Mouse (Mus musculus) right cerebral cortex, postnatal 4 days (tissue): ENCODE results near the gene 4933411K16Rik.

Experiments used
- DNase-seq: peaks from one replicate; pipeline ENCODE4 v3.0.0-alpha.2; 2022

The 4933411K16Rik gene

DNA sequence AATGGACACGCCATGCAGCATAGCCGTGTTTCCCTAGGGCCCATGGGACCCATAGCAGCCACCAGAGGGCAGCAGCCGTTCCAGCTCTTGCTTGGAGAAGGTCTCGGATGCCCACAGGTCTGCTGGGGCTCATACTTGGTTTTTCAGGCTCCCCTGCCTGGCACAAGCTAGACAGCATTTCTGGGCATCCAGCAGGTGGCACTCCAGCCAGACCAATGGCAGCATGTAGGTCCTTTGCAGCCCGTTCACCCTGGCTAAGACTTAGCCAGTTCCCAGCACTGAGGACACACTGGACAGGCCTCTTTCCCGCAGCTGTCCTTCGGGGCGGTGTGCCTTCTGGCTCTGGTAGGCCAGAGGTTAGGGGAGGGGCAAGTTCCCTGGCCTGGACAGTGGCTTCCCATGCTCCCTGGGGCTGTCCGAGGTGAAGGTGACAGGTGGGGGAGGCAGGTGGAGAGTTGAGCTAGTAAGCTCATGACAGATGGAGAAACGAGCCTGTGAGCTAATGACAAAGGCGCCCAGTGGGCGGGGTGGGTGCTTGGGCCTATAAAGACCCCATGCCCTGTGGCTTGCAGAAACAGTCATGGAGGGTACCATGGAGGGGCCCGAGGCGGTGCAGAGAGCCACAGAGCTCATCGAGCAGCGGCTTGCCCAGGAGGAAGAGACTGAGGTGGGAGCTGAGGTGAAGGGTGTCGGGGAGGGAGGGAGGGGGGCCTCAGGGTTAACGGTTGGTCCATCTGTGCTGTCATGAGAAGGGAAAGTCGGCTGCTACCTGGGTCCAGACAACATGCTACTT is 16.4 kb upstream of the 4933411K16Rik start, which contains the start of gene Ankrd2:
Gene Ankrd2 (plus strand): TSS at position 545 of the 793 bp plus-strand sequence.
- peak; percentile 80 for DNase-seq

DNA sequence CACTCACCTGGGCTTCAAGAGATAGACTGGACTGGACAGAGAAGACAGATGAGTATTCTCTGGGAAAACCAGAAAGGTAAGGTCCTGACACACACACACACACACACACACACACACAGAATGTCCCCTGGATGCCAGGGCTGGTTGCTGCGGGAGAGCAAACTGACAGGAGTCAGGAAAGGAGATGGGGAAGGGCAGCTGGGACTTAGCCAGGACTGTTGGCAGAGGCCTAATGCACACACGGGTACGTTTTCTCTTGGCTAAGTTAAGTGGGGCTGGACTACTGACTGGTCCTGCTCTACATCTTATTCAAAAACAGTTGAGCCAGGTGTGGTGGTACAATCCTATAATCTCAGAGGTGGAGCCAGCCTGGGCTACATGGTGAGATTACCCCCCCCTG is 15.7 kb upstream of the 4933411K16Rik start:
- no peak for DNase-seq

DNA sequence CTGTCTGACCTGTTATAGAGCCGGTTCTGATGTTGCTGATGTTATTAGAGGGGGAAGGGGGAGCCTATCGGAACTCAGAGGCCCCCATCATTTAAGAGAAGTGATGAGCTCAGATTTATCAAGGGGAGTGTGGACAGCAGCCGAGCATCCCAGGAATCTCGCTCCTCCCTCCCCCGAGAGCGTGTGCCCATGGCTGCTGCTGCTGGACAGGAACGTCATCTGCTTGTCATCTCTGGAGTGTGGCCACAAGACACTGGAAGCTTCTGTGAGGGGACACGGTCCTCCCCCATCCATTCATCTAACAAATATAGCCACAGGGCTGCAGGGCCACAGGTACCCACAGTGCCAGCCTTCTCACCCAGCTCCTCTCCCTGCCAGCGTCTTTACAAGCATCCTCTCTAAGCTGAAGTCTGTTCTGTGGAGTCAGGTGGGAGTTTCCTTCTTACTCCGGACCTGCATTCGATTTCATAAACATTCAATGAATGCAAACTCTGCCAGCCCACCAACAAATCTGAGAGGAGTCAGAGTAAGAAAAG is 14.8 kb upstream of the 4933411K16Rik start:
- DNase-seq: no peak

DNA sequence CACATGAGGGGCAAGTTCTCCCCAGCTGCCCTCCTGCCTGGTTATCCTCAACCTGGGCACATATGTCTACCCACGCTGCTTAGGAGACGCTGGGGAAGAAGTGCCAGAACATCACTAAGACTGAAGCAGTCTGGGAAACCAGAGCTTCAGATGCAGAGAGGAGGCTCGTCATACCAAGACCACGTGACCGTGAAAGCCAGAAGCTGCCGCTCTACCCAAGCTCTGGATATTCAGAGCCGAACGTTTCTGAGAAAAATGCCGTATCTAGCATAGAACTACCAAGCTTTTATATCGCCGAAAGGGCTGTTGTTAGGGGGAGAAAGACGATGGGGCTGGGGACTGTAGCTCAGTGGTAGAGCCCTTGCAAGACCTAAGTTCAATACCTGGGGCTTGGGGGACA is 13.7 kb upstream of the 4933411K16Rik start:
- no peak for DNase-seq

DNA sequence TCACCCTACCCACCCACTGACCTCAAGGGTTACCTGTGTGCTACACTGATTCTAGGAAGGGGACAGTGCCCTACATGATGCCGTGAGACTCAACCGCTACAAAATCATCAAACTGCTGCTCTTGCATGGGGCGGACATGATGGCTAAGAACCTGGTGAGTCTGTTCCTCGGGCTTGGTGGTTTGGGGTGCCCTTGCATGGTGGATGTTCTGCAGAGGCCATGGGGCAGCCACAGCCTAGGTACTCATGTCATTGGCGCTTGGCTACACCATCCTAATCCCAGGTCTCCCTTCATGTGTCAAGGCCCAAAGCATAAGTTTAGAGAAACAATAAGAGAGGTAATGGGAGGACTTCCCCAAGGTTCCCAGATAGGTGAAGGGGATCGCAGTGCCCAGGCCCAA is 8.1 kb upstream of the 4933411K16Rik start:
- DNase-seq: no peak

DNA sequence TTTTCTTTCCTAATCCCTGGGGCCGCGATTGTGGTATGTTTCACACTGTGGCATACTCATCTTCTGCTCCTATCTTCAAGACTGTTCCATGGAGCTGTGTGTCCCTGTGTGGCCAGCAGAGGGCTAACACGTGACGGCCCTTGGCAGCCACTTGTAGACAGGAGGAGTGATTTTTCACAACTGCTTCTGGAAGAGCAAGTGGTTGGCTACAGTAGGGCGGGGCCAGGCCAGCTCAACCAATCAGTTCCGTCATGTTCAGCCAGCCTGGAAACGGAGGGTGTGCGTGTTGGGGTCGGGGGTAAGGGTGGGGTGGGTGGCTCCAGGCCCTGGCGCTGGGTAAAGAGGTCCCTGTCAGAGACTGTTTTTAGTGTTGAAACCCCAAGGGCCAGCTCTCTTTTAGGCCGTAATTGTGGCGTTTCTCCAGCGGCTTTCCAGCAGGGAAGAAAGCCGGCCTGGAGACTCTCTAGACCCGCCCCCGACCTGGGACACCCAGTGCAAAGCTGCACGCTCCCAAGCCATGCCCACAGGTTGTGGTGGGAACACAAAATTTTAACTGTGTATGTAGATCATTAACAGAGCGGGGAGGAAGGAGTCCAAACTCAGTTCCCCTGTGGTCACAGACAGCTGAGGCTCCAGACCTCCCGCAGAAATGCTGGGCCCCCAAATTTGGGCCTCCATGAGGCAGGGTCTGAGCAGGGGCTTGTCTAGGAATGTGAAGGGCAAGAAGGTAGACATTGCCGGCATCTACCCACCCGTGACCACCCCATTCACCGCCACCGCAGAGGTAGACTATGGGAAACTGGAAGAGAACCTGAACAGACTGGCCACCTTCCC is 6.6 kb upstream of the 4933411K16Rik start, which contains the start of gene Hoga1:
Gene Hoga1 (plus strand): TSS at position 342 of the 834 bp plus-strand sequence.
- DNase-seq: peak; percentile 55

DNA sequence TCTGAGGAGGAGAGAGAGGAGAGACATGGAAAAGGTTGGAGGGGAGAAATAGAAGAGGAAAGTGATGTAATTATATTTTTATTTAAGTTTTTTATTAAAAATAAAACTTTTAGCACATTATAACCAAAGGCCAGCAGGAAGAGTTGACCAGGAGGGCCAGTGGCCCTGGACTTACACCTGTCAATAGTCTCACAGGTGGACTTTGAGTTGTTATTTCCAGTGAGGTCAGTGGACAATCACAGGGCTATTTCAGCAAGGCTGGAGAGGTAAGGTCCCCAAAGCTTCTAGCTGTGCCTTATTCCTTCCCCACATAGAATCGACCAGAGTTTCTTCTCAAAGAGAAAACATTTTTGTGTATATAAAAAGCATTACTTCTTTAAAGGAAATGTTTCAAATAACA is 1.8 kb upstream of the 4933411K16Rik start:
- no peak for DNase-seq

DNA sequence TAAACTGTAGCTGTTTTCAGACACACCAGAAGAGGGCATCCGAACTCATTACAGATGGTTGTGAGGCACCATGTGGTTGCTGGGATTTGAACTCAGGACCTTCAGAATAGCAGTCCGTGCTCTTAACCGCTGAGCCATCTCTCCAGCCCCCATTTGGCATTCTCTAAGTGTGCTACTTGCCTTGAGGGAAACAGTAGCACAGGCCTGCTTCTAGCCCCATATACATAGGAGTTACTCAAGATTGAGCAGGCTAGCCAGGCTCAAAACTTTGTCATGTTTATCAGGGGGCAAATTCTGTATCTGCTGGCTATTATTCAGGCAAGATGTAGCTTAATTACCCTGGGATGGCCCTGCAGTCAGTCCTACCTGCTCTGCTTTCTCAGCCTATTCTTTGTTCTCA is 697 bp upstream of the 4933411K16Rik start:
- DNase-seq: no peak

DNA sequence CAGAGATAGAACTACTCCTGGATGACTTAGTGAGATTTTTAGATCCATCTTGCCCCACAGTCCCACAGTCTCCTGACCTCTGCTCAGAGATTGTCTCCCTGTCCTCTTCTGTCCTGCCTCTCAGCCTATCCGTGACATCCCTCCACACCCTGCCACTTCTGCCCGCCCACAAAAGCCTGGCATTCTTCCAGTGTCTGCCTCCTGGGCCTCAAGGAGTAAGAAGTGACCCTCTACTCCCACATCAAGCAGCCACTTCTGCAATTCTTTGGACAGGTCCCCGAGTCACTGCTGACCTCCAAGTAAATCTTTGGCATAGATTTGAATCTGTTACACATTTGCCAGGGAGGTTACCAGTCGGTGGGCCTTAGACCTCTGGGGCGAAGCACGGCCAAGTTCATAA is 2.2 kb downstream of the 4933411K16Rik start:
- no peak for DNase-seq

DNA sequence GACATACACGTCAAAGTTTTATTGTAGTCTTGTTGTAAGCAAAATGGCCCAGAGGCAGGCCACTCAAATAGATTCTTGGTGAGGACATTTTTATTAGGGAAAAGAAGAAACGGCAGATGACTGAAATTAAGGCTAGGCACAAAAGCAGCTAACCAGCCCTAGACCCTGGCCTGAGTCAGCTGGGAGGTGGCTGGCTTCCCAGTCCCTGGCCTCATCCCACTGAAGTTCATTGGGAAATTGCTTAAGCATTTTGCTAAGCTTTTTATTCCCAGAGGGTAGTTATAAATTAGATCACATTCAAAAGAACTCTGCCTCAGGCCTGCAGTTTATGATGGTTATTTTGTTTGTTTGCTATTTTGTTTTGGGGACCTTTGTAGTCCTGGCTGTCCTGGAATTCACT is 3.8 kb downstream of the 4933411K16Rik start:
- DNase-seq: no peak

DNA sequence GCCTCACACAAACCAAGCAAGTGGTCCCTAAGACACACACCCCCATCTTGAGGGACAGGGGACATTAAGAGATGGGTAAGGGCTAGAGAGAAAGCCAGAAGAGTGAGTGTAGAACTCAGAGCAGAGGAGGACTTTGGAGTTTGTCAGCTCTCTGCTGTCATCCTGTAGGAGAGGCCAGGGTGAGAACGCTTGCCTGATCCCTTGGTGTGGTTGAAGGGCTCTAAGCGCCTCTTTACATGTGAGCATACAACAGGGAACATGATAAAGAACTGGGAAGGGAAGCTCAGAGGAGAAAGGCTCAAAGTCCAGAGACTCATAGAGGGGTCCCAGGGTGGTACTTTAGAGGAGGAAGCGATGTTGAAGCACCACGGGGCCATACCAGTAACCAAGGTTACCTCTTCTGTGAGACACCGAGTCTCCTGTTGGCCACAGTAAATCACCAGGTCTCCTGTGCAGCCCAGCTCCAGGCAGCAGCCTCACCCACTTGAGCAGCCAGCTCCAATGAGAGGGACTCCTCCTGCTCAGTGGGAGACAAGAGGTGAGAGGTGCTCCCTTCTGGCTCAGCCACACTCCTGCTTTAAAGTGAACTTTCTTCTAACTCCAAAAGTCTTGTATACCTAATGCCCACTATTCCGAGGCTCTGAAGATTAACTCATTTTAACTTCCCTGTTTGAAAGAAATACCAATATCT is 4.8 kb downstream of the 4933411K16Rik start:
- no peak for DNase-seq

DNA sequence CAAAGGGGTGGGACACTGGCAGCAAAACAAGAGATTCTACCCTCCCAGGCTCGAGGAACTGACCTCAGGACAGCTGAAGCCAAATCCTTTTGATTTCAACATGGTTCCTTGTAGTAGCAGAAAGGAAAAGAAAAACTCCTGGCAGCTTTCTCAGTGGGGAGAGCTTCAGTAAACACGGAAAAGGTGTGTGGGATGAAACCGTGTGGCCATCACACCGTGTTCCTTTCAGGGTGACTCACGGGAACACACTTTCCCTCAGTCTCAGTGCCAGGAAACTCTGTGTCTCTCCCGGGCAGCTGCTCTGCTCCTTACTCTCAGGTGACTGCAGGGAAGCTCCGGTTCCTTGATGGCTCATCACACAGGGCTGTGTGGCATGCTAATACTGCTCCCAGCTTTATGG is 6.4 kb downstream of the 4933411K16Rik start:
- DNase-seq: no peak

DNA sequence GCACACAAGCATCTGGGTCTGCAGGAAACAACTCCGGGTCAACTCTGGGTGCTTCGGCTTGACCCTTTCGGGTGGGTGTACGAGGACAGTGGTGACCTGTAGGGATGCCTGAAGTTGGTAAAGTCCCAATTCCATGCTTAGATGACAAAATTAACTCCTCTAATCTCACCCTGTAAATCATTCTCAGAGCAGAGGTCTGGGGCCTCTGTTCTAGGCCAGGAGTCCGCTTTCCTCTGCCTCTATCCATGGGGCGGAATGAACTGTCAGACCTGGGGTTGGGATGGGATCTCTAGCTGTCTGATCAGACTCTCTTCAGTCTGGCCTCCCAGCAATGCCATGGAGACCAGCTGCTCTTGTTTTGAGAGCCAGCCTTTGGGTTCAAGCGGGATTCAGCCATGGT is 9.4 kb downstream of the 4933411K16Rik start:
- DNase-seq: no peak

DNA sequence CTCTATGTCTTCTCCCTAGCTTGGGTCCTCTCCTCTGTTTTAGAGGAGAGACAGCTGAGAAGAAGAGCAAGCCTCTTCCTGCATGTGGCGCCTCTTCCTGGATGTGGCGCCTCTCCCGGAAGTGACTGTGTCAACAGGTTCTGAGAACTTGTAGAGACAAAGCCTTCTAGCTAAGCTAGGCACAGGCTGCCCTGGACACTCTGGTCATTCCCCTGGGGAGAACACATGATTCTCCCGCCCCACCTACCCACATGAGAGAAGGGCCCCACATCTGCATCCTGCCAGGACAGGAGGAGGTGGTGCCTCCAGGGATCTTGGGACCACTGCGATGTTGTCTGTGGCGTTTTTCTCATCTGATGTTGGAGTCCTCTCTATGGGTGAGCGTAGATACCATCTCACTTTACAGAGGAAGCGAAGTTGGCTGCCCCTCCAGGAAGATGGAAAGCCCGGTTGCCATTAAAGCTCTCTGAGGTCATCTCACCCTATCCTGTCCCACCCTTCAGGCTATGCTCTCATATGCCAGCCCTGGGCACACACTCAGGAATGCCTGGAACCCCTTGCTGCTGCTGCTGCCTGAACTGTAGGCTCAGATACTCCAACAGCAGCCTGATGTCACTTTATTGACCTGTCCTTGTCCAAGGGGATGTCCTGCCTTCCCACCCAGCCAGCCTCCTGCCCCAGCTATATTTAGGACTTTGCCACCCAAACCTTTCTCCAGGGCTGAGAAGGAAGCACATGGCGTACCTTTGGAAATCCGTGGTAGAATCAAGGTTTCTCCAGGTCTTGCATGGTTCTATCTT is 16.6 kb downstream of the 4933411K16Rik start:
- DNase-seq: no peak

DNA sequence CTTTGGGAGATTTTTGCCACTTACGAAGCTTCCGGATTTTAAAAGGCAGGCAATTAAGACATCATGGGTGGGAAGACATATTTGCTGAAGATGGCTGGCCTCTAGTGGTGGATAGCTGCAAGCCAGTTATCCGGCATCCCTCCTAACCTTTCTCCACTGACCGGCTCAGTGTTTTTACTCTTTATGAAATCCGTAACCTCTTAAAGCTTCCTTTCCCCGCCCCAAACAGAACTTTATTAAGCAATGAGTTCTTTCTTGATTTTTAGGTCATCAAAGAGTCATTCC is 17.1 kb downstream of the 4933411K16Rik start:
- DNase-seq: no peak

DNA sequence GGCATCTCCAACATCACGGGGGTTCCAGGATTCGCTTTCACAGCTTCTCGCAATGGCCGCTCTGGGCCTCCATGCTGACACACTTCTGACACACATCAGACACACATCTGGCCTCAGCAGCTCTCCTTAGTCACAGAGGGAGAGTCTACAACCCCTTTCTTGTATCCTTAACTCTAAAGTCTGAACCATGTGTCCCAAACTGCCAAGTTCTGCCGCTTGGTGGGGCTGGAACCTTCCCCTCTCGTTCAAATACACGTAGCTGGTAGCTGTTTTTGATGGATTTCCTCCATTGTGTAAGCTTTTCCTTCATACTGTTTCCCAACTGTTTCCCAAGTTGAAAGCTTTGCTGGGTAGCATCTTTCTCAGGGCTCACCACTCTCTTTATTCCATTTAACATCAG is 19.2 kb downstream of the 4933411K16Rik start:
- DNase-seq: no peak

DNA sequence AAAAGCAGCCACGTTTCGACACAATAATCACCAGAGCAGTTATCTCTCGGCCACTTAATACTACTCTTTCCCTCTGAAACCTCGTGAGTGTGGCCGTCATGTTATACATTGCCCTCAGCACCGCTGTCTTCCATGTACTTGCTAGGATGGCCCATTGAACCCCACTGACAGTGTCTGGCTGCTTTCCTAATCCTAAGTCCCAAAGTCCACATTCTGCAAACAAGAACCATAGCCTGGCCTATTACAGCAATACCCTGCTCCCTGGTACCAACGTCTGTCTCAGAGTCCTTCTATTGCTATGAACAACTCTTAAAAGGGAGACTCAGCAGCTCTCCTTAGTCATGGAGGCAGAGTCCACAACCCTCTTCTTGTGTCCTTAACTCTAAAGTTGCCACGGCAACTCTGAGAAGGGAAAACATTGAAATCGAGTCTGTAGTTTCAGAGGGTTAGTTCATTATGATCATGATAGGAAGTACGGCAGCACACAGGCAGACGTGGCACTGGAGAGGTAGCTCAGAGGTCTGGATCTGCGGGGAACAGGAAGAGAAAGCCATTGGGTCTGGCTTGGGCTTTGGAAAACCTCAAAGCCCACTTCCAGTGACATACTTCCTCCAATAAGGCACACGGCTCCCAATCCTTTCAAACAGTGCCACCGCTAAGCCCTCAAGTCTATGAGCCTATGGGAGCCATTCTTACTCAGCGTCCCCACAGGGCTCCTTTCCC is 20.0 kb downstream of the 4933411K16Rik start:
- no peak for DNase-seq

DNA sequence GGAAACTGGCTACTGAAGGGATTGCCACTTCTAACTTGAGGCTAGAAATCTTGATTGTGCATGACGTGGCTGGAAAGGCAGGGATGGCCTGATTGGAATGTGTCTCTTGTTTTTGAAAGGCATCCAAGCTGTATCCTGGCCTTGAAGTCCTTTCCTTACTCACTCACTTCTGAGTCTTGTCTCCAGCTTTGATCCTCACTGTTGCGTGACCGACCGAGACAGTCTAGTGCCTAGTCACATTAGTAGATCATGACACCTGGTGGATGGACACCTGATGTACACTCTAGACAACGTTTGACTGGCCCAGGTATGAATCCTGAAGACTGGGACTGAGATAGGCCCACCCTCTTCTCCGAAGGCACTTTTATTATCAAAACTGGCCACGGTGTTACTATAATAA is 20.8 kb downstream of the 4933411K16Rik start:
- DNase-seq: no peak

DNA sequence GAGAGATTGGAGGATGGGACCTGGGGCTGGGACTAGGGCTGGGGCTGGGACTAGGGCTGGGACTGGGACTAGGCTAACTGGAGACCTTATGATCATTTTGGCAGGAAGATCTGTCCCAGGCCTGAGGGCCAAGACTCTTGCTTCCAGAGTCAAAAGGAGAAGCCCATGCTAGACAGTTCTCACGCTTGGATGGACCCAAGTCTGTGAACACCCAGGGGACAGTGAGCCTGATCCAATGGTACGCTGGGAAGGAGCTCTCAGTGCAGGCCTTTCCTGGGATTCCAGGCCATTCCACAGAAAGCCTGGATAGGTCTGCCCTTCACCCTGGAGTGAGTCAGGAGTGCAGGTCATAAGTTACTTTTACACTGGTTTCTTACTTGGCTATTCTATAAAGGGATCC is 23.0 kb downstream of the 4933411K16Rik start:
- no peak for DNase-seq

DNA sequence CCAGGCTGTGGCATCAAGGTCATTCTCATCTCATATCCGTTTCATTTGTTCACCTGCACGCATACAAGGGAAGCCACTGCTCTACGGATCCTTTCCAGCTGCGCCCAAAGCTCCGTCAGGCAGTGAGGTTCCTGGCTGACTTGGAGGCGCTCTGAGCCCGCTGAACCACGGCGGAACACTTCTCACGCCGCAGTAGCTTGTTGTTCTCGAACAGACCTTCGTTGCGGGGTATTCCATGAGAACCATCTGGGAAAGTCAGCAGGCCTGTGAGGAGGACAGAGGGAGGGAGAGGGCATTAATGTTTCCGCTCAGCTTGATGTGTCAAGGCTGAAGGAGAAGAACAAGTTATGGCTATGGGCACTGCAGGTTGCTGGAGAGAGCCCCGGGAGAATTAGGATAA is 23.9 kb downstream of the 4933411K16Rik start:
- DNase-seq: no peak

DNA sequence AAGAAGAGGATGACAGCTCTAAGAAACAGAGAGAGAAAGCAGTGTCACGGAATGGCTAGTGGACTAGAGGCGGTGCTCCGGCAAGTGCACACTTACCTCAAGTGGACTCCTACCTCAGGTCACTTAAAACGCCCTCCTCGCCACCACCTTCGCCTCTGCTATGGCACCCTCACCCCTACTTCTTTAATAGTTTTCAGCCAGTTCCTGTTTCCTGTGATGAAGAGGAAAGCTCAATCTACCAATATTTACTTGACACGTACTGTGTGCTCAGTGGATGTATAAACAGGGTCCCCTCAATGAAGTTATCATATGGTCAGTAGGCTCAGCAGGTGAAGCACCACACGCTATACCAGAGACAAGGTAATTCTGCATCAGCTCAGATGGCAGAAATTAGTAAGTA is 26.5 kb downstream of the 4933411K16Rik start:
- no peak for DNase-seq

DNA sequence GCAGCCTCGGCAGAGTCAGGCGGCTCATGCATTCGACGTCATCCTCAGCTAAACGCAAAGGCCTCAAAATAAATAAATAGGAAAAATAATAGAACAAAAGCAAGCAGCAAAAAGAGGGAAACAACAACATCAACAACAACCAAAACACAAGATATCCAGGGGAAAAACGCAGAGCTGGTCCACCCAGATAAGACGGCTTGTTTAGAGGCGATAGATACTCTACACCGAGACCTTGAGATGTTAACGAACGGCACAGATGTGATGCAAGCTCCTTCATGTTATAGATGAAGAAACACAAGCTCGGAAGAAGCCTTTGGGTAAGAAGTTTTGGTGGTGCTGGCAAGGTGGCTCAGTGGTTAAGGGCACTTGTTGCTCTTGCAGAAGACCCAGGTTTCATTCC is 27.0 kb downstream of the 4933411K16Rik start:
- no peak for DNase-seq
